Mouse (Mus musculus) neural tube, embryonic 11.5 days (tissue): Measurements from ENCODE around the gene Atf5. TPM values are rescaled to one million over a fixed set of nuclear protein-coding genes. Genes with fewer than 3 reads are reported as not detected.

Source experiments
- ATAC-seq: fragments of 200-750 bp; cut with Nextera tagmentation; 2 replicates; pipeline ENCODE4 v1.8.0; 2017; ENCODE audit warnings: moderate number of reproducible peaks, mild to moderate bottlenecking, moderate TSS enrichment, moderate library complexity; ENCODE audit not compliant: insufficient read depth, low FRiP score, low TSS enrichment
- DNase-seq: peaks from one replicate; pipeline ENCODE4 v3.0.0-alpha.2; 2015; ENCODE audit warnings: low spot score
- H3K27ac ChIP-seq: fragments of 300-500 bp; sonication (generic); 2 replicates; pipeline ENCODE4 v1.5.1; 2014; ENCODE audit warnings: low read depth, mild to moderate bottlenecking, low read length
- H3K27me3 ChIP-seq: fragments of 300-500 bp; sonication (generic); 2 replicates; pipeline ENCODE4 v1.6.1; 2014; ENCODE audit warnings: mild to moderate bottlenecking, low read length, mixed read lengths; ENCODE audit not compliant: control insufficient read depth, insufficient read depth
- H3K36me3 ChIP-seq: fragments of 300-500 bp; sonication (generic); 2 replicates; pipeline ENCODE4 v1.6.1; 2014; ENCODE audit warnings: mild to moderate bottlenecking, low read length, moderate library complexity, mixed read lengths; ENCODE audit not compliant: control insufficient read depth, insufficient read depth
- H3K4me1 ChIP-seq: fragments of 300-500 bp; sonication (generic); 2 replicates; pipeline ENCODE4 v1.6.1; 2014; ENCODE audit warnings: low read length, mixed read lengths; ENCODE audit not compliant: control insufficient read depth, insufficient read depth
- H3K4me2 ChIP-seq: fragments of 300-500 bp; sonication (generic); 2 replicates; pipeline ENCODE4 v1.6.1; 2014; ENCODE audit warnings: low read depth, mild to moderate bottlenecking, moderate library complexity
- H3K4me3 ChIP-seq: fragments of 300-500 bp; sonication (generic); 2 replicates; pipeline ENCODE4 v1.5.1; 2014; ENCODE audit warnings: low read depth, low read length
- H3K9ac ChIP-seq: fragments of 300-500 bp; sonication (generic); 2 replicates; pipeline ENCODE4 v1.6.1; 2014; ENCODE audit warnings: mild to moderate bottlenecking, low read length
- H3K9me3 ChIP-seq: fragments of 300-500 bp; sonication (generic); 2 replicates; pipeline ENCODE4 v1.6.1; 2016; ENCODE audit warnings: low read length; ENCODE audit not compliant: control insufficient read depth
- WGBS: fragments of 180-500 bp; shearing (Covaris S2); extraction: QIAGEN DNeasy Blood & Tissue Kit; methylation state at CpG from one replicate; pipeline ENCODE4 v1.1.7; 2014; 5-methylcytosine and 5-hydroxymethylcytosine counted together
- polyA plus RNA-seq: library from polyadenylated mRNA; unstranded; fragments of >200 nt; fragmentation: Nextera tagmentation; extraction: Ambion mirVana; gene quantifications from 2 replicates; pipeline ENCODE4 v1.2.1, GENCODE M21; 2014

Atf5 gene
- polyA plus RNA-seq, 1 experiment from 2014 or later: 3.1 TPM

DNA sequence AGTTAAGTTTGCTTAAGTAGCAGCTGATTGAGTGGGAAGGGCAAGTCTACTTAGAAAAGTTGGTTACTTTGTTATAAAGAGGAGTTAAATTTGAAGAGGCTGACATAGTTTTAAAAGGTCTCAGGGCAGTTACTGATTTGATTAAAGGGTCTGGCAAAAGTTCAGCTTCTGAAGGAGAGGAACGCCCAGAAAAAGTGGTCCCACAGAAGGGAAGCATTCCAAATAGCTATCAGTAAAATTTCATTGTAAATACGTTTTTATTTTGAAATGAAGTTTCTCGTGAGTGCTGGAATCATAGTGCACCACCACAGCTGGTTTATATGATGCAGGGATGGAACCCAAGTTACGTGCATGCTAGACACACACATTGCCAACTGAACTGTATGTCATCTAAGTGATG lies 16.3 kb upstream of the Atf5 start:
- Histone ChIP-seq H3K4me2 (no peak overlapping the region), H3K9me3 (no peaks in the 10 kb centered on the region), H3K4me1 (no peaks in the 10 kb centered on the region), H3K9ac (no peak overlapping the region), H3K27me3 (no peaks in the 10 kb centered on the region), H3K27ac (no peak overlapping the region), H3K36me3 (peaks cover 21% of the 10 kb centered on the region), H3K4me3 (no peak overlapping the region)
- DNase-seq: no peak
- WGBS: 87% methylated on average over 4 of the region's 4 CpGs
- ATAC-seq: no peak

DNA sequence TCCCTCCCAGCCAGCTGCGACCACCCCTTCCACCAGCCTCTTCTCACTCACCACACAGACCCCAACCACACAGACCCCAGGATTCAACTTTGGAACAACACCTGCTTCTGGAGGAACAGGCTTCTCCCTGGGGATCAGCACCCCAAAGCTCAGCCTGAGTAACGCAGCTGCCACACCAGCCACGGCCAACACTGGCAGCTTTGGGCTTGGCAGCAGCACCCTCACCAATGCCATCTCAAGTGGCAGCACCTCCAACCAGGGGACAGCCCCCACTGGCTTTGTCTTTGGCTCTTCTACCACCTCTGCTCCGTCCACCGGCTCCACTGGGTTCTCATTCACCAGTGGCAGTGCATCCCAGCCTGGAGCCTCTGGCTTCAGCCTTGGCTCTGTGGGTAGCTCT lies 12.2 kb upstream of the Atf5 start:
- H3K9ac ChIP-seq: no peak overlapping the region
- H3K9me3 ChIP-seq: no peaks in the 10 kb centered on the region
- H3K4me3 ChIP-seq: no peak overlapping the region
- H3K36me3 ChIP-seq: peaks cover 21% of the 10 kb centered on the region
- no peak overlapping the region for H3K27ac ChIP-seq
- no peaks in the 10 kb centered on the region for H3K27me3 ChIP-seq
- no peak overlapping the region for H3K4me2 ChIP-seq
- WGBS: 91% methylated on average over 5 of the region's 5 CpGs
- DNase-seq: no peak
- H3K4me1 ChIP-seq: peaks cover 2% of the 10 kb centered on the region; the same call in 1 of the 2 replicates
- ATAC-seq: no peak

DNA sequence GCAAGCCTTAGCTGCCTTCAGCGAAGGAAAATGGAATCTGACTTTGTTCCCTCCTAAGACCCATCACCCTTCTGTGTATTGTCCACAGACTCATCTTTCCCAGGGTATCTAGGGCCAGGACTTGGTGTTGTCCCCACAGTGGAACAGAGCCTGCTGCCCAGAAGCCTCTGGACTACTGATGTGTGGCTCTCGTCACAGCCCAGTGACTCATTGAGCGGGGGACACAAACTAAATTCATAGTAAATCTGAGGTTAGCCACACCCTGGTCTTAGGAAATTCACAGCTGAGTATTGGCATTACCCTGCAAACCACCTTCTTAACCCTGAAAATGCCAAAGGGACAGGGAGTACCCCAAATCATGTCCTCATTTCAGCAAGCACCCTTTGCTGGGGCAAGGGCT lies 10.3 kb upstream of the Atf5 start:
- Histone ChIP-seq H3K36me3 (peaks cover 21% of the 10 kb centered on the region), H3K27me3 (no peaks in the 10 kb centered on the region), H3K4me1 (peaks cover 3% of the 10 kb centered on the region; the same call in 1 of the 2 replicates), H3K9ac (no peak overlapping the region), H3K4me3 (no peak overlapping the region), H3K9me3 (no peaks in the 10 kb centered on the region), H3K4me2 (no peak overlapping the region), H3K27ac (no peak overlapping the region)
- ATAC-seq (no peak), DNase-seq (no peak)
- 92% methylated on average over 3 of the region's 3 CpGs for WGBS

DNA sequence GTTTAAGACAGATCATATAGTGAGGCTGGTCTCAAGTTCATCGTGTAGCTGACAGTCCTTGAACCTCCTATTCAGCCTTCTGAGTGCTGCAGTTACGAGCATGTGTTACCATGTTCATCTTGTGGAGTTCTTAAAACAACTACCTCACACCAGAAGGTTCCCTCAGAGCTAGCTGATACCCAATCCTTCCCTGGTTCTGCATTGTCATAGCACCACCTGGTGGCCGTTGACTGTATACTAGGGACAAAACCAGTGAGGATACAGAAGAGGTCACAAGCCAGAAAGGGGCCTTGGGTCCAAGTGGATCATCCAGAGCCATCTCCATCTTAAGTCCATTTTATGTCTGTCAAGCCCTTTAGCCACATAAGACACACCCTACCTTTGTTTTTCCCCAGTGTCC lies 8.4 kb upstream of the Atf5 start:
- Histone ChIP-seq H3K36me3 (peaks cover 12% of the 10 kb centered on the region), H3K4me1 (peaks cover 3% of the 10 kb centered on the region; the same call in 1 of the 2 replicates), H3K9me3 (no peaks in the 10 kb centered on the region), H3K9ac (no peak overlapping the region), H3K4me3 (no peak overlapping the region), H3K27me3 (no peaks in the 10 kb centered on the region), H3K27ac (no peak overlapping the region), H3K4me2 (no peak overlapping the region)
- DNase-seq (peak; percentile 80), ATAC-seq (no peak)
- 36% methylated on average over 3 of the region's 3 CpGs for WGBS

GRCm38 (mm10) chr7:44823409-44823808 lies 7.0 kb upstream of the Atf5 start:
- Histone ChIP-seq H3K4me3 (no peak overlapping the region), H3K9ac (no peak overlapping the region), H3K36me3 (no peaks in the 10 kb centered on the region; the same call in none of the 2 replicates), H3K9me3 (no peaks in the 10 kb centered on the region), H3K4me2 (no peak overlapping the region), H3K27ac (no peak overlapping the region), H3K27me3 (no peaks in the 10 kb centered on the region), H3K4me1 (peaks cover 10% of the 10 kb centered on the region)
- DNase-seq (no peak), ATAC-seq (no peak)
- WGBS: 46% methylated on average over 7 of the region's 7 CpGs

DNA sequence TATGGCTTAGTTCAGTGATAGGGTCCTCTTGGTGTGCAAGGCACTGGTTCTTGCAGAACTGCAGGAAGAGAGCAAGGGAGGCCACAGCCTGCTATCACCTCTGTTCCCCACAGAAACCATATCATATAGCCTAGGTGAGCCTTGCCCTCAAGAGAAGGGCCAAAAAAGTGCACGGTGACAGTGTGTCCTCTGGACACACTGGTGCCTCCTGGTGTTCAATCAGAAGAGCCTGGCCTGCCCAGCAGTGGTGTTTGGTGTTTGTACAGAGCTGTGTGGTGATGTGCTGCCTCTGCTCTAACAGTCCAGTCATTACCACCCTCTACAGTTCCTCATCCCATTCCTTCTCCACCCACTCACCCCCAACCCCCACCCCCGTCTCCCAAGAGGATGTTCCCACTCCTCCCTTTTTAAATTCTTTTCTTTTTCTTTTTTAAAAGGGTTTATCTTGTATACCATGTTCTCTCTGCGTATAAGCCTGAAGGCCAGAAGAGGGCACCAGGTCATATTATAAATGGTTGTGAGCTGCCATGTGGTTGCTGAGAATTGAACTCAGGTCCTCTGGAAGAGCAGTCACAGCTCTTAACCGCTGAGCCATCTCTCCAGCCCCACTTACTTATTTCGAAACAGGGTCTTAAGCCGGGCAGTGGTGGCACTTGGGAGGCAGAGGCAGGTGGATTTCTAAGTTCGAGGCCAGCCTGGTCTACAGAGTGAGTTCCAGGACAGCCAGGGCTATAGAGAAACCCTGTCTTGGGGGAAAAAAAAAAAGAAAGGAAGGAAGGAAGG lies 5.4 kb upstream of the Atf5 start:
- no peak for DNase-seq
- H3K4me1 ChIP-seq: peaks cover 20% of the 10 kb centered on the region

DNA sequence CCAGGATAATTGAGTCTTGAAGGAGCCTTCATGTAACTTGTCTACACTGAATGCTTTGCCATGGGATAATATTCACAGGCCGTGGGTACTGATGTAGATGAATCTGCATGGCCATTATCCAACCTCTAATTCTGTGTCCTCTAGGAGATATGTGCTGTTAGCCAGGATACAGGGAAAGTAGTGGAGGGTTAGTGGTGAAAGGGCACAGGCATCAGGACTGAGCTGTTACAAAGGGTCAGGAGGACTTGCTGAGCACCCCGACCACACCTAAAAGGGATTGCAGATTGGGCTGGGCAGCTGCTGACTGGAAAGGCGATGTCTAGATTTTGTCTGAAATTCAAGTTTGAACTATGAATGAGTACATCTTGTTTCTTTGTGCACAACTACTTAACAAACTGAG lies 4.1 kb upstream of the Atf5 start:
- 95% methylated on average over 3 of the region's 3 CpGs for WGBS
- H3K9ac ChIP-seq: no peak overlapping the region
- ATAC-seq: no peak
- no peaks in the 10 kb centered on the region for H3K9me3 ChIP-seq
- H3K4me2 ChIP-seq: no peak overlapping the region
- H3K4me1 ChIP-seq: peaks cover 20% of the 10 kb centered on the region
- no peaks in the 10 kb centered on the region; the same call in 1 of the 2 replicates for H3K36me3 ChIP-seq
- DNase-seq: no peak
- H3K27me3 ChIP-seq: no peaks in the 10 kb centered on the region
- H3K27ac ChIP-seq: no peak overlapping the region
- no peak overlapping the region for H3K4me3 ChIP-seq

More for the DNA sequence above, 5.4 kb upstream of the Atf5 start:
- Histone ChIP-seq H3K27ac (no peak overlapping the region), H3K36me3 (no peaks in the 10 kb centered on the region; the same call in 1 of the 2 replicates), H3K27me3 (no peaks in the 10 kb centered on the region), H3K9ac (no peak overlapping the region), H3K9me3 (no peaks in the 10 kb centered on the region), H3K4me2 (no peak overlapping the region), H3K4me3 (no peak overlapping the region)
- 86% methylated on average over 7 of the region's 7 CpGs for WGBS
- no peak for ATAC-seq

DNA sequence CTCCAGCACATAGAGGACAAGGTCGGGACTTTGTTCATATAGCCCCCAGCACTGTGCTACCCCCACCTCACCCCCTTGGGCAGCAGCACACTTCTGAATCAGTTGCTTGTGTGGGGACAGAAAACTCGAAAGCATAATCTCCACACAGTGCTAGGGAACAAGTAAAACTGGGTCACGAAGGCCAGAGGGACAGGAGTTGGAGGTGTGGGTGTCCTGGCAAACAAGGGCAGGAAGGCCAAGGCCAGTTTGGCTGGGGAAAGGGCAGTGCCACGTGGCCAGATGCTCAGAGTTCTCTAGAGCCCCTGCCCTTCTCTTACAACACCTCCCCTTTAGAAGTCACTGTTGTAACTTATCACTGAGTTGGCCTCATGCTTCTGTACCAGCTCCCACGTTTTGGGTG lies 3.4 kb upstream of the Atf5 start:
- Histone ChIP-seq H3K27me3 (no peaks in the 10 kb centered on the region), H3K36me3 (no peaks in the 10 kb centered on the region), H3K9ac (no peak overlapping the region), H3K27ac (no peak overlapping the region), H3K9me3 (no peaks in the 10 kb centered on the region), H3K4me3 (no peak overlapping the region), H3K4me1 (peaks cover 23% of the 10 kb centered on the region), H3K4me2 (no peak overlapping the region)
- WGBS: 74% methylated on average over 5 of the region's 5 CpGs
- no peak for ATAC-seq
- no peak for DNase-seq

GRCm38 (mm10) chr7:44819391-44819790 lies 2.9 kb upstream of the Atf5 start:
- H3K4me1 ChIP-seq: peaks cover 25% of the 10 kb centered on the region
- H3K36me3 ChIP-seq: no peaks in the 10 kb centered on the region
- no peaks in the 10 kb centered on the region for H3K9me3 ChIP-seq
- peak overlapping the region; percentile 89; the same call in 1 of the 2 replicates for H3K4me2 ChIP-seq
- H3K27me3 ChIP-seq: no peaks in the 10 kb centered on the region
- H3K9ac ChIP-seq: no peak overlapping the region
- DNase-seq (no peak), ATAC-seq (no peak)
- 100% methylated on average over 2 of the region's 2 CpGs for WGBS
- no peak overlapping the region for H3K27ac ChIP-seq
- H3K4me3 ChIP-seq: no peak overlapping the region
